Mouse (Mus musculus) intestine, embryonic 16.5 days (tissue): ENCODE measurements around the gene Cd47. TPM values are rescaled to one million over a fixed set of nuclear protein-coding genes. Genes with fewer than 3 reads are reported as not detected.
"Not testable (repeated sequence)": the region's sequence is repeated elsewhere in the genome, so short reads cannot be mapped to it uniquely, and the experiment has no call there.

ENCODE experiments used
- ATAC-seq: fragments of 200-750 bp; cut with Nextera tagmentation; 2 replicates; pipeline ENCODE4 v1.8.0; 2017; ENCODE audit warnings: moderate TSS enrichment, moderate library complexity
- H3K27ac ChIP-seq: fragments of 300-500 bp; sonication (generic); 2 replicates; pipeline ENCODE4 v1.5.1; 2014; ENCODE audit warnings: mild to moderate bottlenecking, low read length
- H3K27me3 ChIP-seq: fragments of 300-500 bp; sonication (generic); replicated peaks from 2 replicates; pipeline ENCODE4 v1.6.1; 2014; ENCODE audit warnings: low read length, control low read depth, mixed read lengths; ENCODE audit not compliant: control insufficient read depth, insufficient read depth
- H3K36me3 ChIP-seq: fragments of 300-500 bp; sonication (generic); 2 replicates; pipeline ENCODE4 v1.6.1; 2014; ENCODE audit warnings: low read length, control low read depth; ENCODE audit not compliant: control insufficient read depth, insufficient read depth
- H3K4me1 ChIP-seq: fragments of 300-500 bp; sonication (generic); 2 replicates; pipeline ENCODE4 v1.6.1; 2014; ENCODE audit warnings: low read length, control low read depth, mixed read lengths; ENCODE audit not compliant: control insufficient read depth, insufficient read depth
- H3K4me2 ChIP-seq: fragments of 300-500 bp; sonication (generic); 2 replicates; pipeline ENCODE4 v1.6.1; 2014; ENCODE audit warnings: low read depth, low read length, control low read depth
- H3K4me3 ChIP-seq: fragments of 300-500 bp; sonication (generic); 2 replicates; pipeline ENCODE4 v1.5.1; 2014; ENCODE audit warnings: mild to moderate bottlenecking, low read length
- H3K9ac ChIP-seq: fragments of 300-500 bp; sonication (generic); 2 replicates; pipeline ENCODE4 v1.6.1; 2014; ENCODE audit warnings: low read depth, low read length
- H3K9me3 ChIP-seq: fragments of 300-500 bp; sonication (generic); 2 replicates; pipeline ENCODE4 v1.6.1; 2016; ENCODE audit warnings: low read length, control low read depth; ENCODE audit not compliant: control insufficient read depth
- WGBS: fragments of 180-500 bp; shearing (Covaris S2); extraction: QIAGEN DNeasy Blood & Tissue Kit; methylation state at CpG from one replicate; pipeline ENCODE4 v1.1.7; 2014; 5-methylcytosine and 5-hydroxymethylcytosine counted together
- polyA plus RNA-seq: library from polyadenylated mRNA; unstranded; fragments of >200 nt; fragmentation: Nextera tagmentation; extraction: Ambion mirVana; gene quantifications from 2 replicates; pipeline ENCODE4 v1.2.1, GENCODE M21; 2015

The Cd47 gene
- polyA plus RNA-seq, 1 experiment from 2014 or later: 80.3 TPM

- Histone ChIP-seq H3K4me1 (no peaks in the 10 kb centered on the region), H3K9ac (no peak overlapping the region), H3K9me3 (no peaks in the 10 kb centered on the region), H3K36me3 (no peaks in the 10 kb centered on the region), H3K4me2 (no peak overlapping the region), H3K27ac (no peak overlapping the region), H3K27me3 (no peaks in the 10 kb centered on the region), H3K4me3 (no peak overlapping the region)
- WGBS: 56% methylated on average over 4 of the region's 4 CpGs
- no peak for ATAC-seq
Measured at GRCm38 (mm10) chr16:49814419-49814818, 14.1 kb downstream of the Cd47 start.

- no peaks in the 10 kb centered on the region for H3K9me3 ChIP-seq
- no peak overlapping the region for H3K4me3 ChIP-seq
- H3K4me2 ChIP-seq: no peak overlapping the region
- no peaks in the 10 kb centered on the region for H3K27me3 ChIP-seq
- H3K4me1 ChIP-seq: no peaks in the 10 kb centered on the region
- WGBS: 85% methylated on average over 3 of the region's 3 CpGs
- H3K9ac ChIP-seq: no peak overlapping the region
- no peak overlapping the region for H3K27ac ChIP-seq
- ATAC-seq: no peak
- no peaks in the 10 kb centered on the region for H3K36me3 ChIP-seq
Measured at GRCm38 (mm10) chr16:49816889-49817288, 16.6 kb downstream of the Cd47 start.

GRCm38 (mm10) chr16:49818146-49818545 lies 17.8 kb downstream of the Cd47 start:
- no peaks in the 10 kb centered on the region for H3K27me3 ChIP-seq
- no peaks in the 10 kb centered on the region for H3K36me3 ChIP-seq
- no peak overlapping the region for H3K4me3 ChIP-seq
- no peak overlapping the region for H3K9ac ChIP-seq
- H3K27ac ChIP-seq: no peak overlapping the region
- WGBS: 71% methylated on average over 5 of the region's 5 CpGs
- no peaks in the 10 kb centered on the region for H3K9me3 ChIP-seq
- H3K4me1 ChIP-seq: no peaks in the 10 kb centered on the region
- no peak overlapping the region for H3K4me2 ChIP-seq
- no peak for ATAC-seq

DNA sequence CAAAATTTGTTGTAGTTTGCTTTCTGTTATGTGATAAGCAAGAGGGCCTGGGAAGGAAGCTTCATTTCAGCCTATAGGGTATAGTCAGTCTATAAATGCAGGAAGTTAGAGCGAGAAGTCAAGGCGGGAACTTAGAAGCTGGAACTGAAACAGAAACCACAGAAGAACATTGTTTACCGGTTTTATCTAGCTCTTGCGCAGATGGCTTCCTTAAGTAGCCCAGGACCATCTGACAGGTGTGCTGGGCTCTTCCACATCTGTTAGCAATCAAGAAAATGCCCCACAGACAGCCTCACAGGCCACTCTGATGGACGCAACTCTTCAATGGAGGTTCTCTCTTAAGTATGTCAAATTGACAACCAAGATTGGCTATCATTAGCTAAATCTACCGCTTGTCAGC lies 18.3 kb downstream of the Cd47 start:
- Histone ChIP-seq H3K27me3 (no peaks in the 10 kb centered on the region), H3K4me3 (no peak overlapping the region), H3K27ac (no peak overlapping the region), H3K4me1 (no peaks in the 10 kb centered on the region), H3K9me3 (no peaks in the 10 kb centered on the region), H3K4me2 (no peak overlapping the region), H3K36me3 (no peaks in the 10 kb centered on the region), H3K9ac (no peak overlapping the region)
- 59% methylated on average over 6 of the region's 6 CpGs for WGBS
- ATAC-seq: no peak

DNA sequence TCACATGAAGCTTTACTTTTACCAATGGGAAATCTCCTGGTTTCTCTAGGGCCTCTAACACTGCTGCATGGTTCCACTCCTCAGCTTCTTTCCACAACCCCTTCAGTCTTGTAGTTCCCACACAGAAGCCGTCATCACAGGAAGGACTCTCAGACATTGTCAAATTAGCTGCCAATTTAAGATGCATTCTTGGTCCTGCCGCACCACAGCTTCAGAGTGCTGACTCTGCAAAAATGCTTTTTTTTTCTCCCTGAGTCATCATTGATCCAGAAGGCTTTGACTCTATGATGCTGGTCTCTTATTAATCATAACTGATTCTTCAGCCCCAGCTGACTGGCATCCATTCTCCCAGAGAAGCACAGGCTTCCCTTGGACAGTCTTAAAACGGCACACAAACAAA lies 19.2 kb downstream of the Cd47 start:
- H3K9me3 ChIP-seq: no peaks in the 10 kb centered on the region
- ATAC-seq: no peak
- no peak overlapping the region for H3K4me3 ChIP-seq
- no peak overlapping the region for H3K4me2 ChIP-seq
- no peaks in the 10 kb centered on the region for H3K4me1 ChIP-seq
- no peak overlapping the region for H3K27ac ChIP-seq
- 84% methylated on average over 3 of the region's 3 CpGs for WGBS
- H3K36me3 ChIP-seq: no peaks in the 10 kb centered on the region
- no peaks in the 10 kb centered on the region for H3K27me3 ChIP-seq
- no peak overlapping the region for H3K9ac ChIP-seq

DNA sequence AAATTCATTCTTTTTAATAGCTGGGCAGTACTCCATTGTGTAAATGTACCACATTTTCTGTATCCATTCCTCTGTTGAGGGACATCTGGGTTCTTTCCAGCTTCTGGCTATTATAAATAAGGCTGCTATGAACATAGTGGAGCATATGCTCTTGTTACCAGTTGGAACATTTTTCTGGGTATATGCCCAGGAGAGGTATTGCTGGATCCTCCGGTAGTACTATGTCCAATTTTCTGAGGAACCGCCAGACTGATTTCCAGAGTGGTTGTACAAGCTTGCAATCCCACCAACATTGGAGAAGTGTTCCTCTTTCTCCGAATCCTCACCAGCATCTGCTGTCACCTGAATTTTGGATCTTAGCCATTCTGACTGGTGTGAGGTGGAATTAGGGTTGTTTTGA lies 30.6 kb downstream of the Cd47 start:
- H3K4me3 ChIP-seq, H3K9me3 ChIP-seq, H3K27me3 ChIP-seq, H3K36me3 ChIP-seq, H3K9ac ChIP-seq, ATAC-seq, H3K4me2 ChIP-seq, H3K4me1 ChIP-seq, H3K27ac ChIP-seq: not testable (repeated sequence)
- WGBS: 90% methylated on average over 3 of the region's 3 CpGs

- H3K9me3 ChIP-seq: no peaks in the 10 kb centered on the region
- no peak overlapping the region for H3K4me2 ChIP-seq
- no peaks in the 10 kb centered on the region for H3K36me3 ChIP-seq
- H3K4me3 ChIP-seq: no peak overlapping the region
- WGBS: 76% methylated on average over 3 of the region's 3 CpGs
- H3K9ac ChIP-seq: no peak overlapping the region
- H3K27me3 ChIP-seq: no peaks in the 10 kb centered on the region
- ATAC-seq: no peak
- H3K27ac ChIP-seq: no peak overlapping the region
- H3K4me1 ChIP-seq: no peaks in the 10 kb centered on the region
Measured at GRCm38 (mm10) chr16:49832339-49832738, 32.0 kb downstream of the Cd47 start.

GRCm38 (mm10) chr16:49834130-49834693 lies 33.9 kb downstream of the Cd47 start:
- Histone ChIP-seq H3K9ac (no peak overlapping the region), H3K4me1 (no peaks in the 10 kb centered on the region)

GRCm38 (mm10) chr16:49836634-49837164 lies 36.4 kb downstream of the Cd47 start:
- Histone ChIP-seq H3K4me3 (no peak overlapping the region), H3K9ac (no peak overlapping the region), H3K4me2 (no peak overlapping the region), H3K36me3 (no peaks in the 10 kb centered on the region), H3K27ac (no peak overlapping the region), H3K9me3 (no peaks in the 10 kb centered on the region), H3K27me3 (no peaks in the 10 kb centered on the region), H3K4me1 (no peaks in the 10 kb centered on the region)
- ATAC-seq: no peak
- 84% methylated on average over 6 of the region's 6 CpGs for WGBS

More at GRCm38 (mm10) chr16:49834130-49834693, 33.9 kb downstream of the Cd47 start:
- no peaks in the 10 kb centered on the region for H3K36me3 ChIP-seq
- no peak for ATAC-seq
- no peaks in the 10 kb centered on the region for H3K9me3 ChIP-seq
- H3K4me3 ChIP-seq: no peak overlapping the region
- no peaks in the 10 kb centered on the region for H3K27me3 ChIP-seq
- WGBS: 42% methylated on average over 4 of the region's 4 CpGs
- H3K27ac ChIP-seq: no peak overlapping the region
- no peak overlapping the region for H3K4me2 ChIP-seq

- Histone ChIP-seq H3K36me3 (no peaks in the 10 kb centered on the region), H3K4me3 (no peak overlapping the region), H3K4me1 (no peaks in the 10 kb centered on the region), H3K9ac (no peak overlapping the region), H3K27me3 (no peaks in the 10 kb centered on the region), H3K4me2 (no peak overlapping the region), H3K27ac (no peak overlapping the region), H3K9me3 (no peaks in the 10 kb centered on the region)
- 87% methylated on average over 6 of the region's 6 CpGs for WGBS
- no peak for ATAC-seq
Measured at GRCm38 (mm10) chr16:49838923-49839322, 38.6 kb downstream of the Cd47 start.
